Mouse (Mus musculus) midbrain, embryonic 10.5 days (tissue): ENCODE data around the gene Vmn1r221. TPM values are rescaled to one million over a fixed set of nuclear protein-coding genes. Genes with fewer than 3 reads are reported as not detected.
"Not testable (repeated sequence)": the region's sequence is repeated elsewhere in the genome, so short reads cannot be mapped to it uniquely, and the experiment has no call there.

ENCODE experiments used
- DNase-seq: peaks from one replicate; pipeline ENCODE4 v3.0.0-alpha.2; 2017; ENCODE audit warnings: low spot score
- H3K27ac ChIP-seq: fragments of 300-500 bp; sonication (generic); replicated peaks from 2 replicates; pipeline ENCODE4 v1.5.1; 2016; ENCODE audit warnings: mild to moderate bottlenecking
- H3K27me3 ChIP-seq: fragments of 300-500 bp; sonication (generic); 2 replicates; pipeline ENCODE4 v1.6.1; 2016; ENCODE audit warnings: low read depth, mild to moderate bottlenecking; ENCODE audit not compliant: poor library complexity, severe bottlenecking
- H3K36me3 ChIP-seq: fragments of 300-500 bp; sonication (generic); 2 replicates; pipeline ENCODE4 v1.6.1; 2016; ENCODE audit warnings: mild to moderate bottlenecking, moderate library complexity
- H3K4me1 ChIP-seq: fragments of 300-500 bp; sonication (generic); 2 replicates; pipeline ENCODE4 v1.6.1; 2016
- H3K4me3 ChIP-seq: fragments of 300-500 bp; sonication (generic); 2 replicates; pipeline ENCODE4 v1.5.1; 2016; ENCODE audit warnings: mild to moderate bottlenecking, moderate library complexity
- H3K9me3 ChIP-seq: fragments of 300-500 bp; sonication (generic); replicated peaks from 2 replicates; pipeline ENCODE4 v1.6.1; 2016; ENCODE audit warnings: mild to moderate bottlenecking
- WGBS: fragments of 180-500 bp; shearing (Covaris S2); methylation state at CpG from one replicate; pipeline ENCODE4 v1.1.7; 2016; 5-methylcytosine and 5-hydroxymethylcytosine counted together
- polyA plus RNA-seq: library from polyadenylated mRNA; unstranded; fragments of >200 nt; fragmentation: Nextera tagmentation; extraction: Ambion mirVana; gene quantifications from 2 replicates; pipeline ENCODE4 v1.2.1, GENCODE M21; 2016

The Vmn1r221 gene
- not detected in 2 replicates for polyA plus RNA-seq

GRCm38 (mm10) chr13:23213827-23214226, at the start of gene Vmn1r221:
Gene Vmn1r221, plus strand, starts transcription at chr13:23214127.
- WGBS, result 77% methylated on average over 2 of the region's 2 CpGs
- not testable (repeated sequence) for DNase-seq, H3K27ac ChIP-seq, H3K4me1 ChIP-seq, H3K9me3 ChIP-seq, H3K36me3 ChIP-seq, H3K4me3 ChIP-seq, H3K27me3 ChIP-seq

GRCm38 (mm10) chr13:23166471-23166870, 47.5 kb upstream of the Vmn1r221 start:
- not testable (repeated sequence) for H3K36me3 ChIP-seq, DNase-seq, H3K4me1 ChIP-seq, H3K9me3 ChIP-seq, H3K4me3 ChIP-seq, H3K27me3 ChIP-seq, H3K27ac ChIP-seq
- WGBS, result 85% methylated on average over 4 of the region's 4 CpGs

DNA sequence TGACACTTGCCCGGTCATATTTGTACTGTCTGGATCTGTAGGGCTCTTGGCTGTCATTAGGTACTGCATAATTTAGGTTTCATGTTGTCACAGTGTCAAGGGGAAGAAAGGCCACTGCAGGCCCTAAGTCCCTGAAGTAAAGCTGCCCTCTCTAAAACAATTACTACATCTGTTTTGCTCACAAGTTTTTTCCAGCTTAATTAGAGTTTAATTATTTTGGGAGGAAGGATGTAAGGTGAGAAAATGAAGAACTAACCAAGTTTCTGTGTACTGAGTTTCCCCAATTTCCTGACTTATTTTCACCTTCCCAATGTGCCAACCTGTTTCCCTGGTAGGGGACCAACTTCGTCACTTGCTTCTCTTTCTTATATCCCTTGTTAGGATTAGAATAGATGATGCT, 26.1 kb upstream of the Vmn1r221 start, which contains the start of gene Vmn1r220:
TSS of gene Vmn1r220 (minus strand) at position 101 of the 400 bp plus-strand sequence.
- no peaks in the 10 kb centered on the region for H3K36me3 ChIP-seq
- DNase-seq, result no peak
- no peaks in the 10 kb centered on the region for H3K27me3 ChIP-seq
- H3K4me1 ChIP-seq, result no peaks in the 10 kb centered on the region
- H3K27ac ChIP-seq, result no peak within 1 kb of the TSS
- no peaks in the 10 kb centered on the region for H3K9me3 ChIP-seq
- WGBS, result 89% methylated on average over 2 of the region's 2 CpGs
- no peak within 1 kb of the TSS for H3K4me3 ChIP-seq

DNA sequence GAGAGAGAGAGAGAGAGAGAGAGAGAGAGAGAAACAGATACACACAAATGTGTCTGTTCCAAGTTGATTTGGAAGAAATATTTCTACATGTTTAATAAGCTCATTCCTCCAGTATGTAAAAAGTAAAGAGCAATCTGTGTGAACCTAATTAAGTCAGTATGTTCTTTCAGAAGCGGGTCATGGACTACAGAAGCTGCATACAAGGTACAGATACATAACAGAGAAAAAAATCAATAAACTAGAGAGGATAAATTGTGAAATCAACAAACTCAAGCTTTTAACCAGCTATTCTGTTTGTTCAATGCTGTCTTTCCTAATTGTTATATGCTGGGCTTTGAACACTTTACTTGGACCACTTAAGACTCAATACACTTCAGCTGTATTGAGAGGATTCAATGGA, 10.0 kb upstream of the Vmn1r221 start:
- H3K27me3 ChIP-seq, H3K36me3 ChIP-seq, H3K27ac ChIP-seq, H3K4me3 ChIP-seq, H3K9me3 ChIP-seq, DNase-seq, H3K4me1 ChIP-seq: not testable (repeated sequence)
- 70% methylated on average over 1 of the region's 1 CpGs for WGBS

GRCm38 (mm10) chr13:23235847-23236246, 21.9 kb downstream of the Vmn1r221 start, which contains the start of gene Vmn1r222:
Gene Vmn1r222, minus strand, starts transcription at chr13:23235947.
- not testable (repeated sequence) for DNase-seq, H3K27me3 ChIP-seq, H3K4me1 ChIP-seq, H3K9me3 ChIP-seq, H3K36me3 ChIP-seq, H3K27ac ChIP-seq, H3K4me3 ChIP-seq

DNA sequence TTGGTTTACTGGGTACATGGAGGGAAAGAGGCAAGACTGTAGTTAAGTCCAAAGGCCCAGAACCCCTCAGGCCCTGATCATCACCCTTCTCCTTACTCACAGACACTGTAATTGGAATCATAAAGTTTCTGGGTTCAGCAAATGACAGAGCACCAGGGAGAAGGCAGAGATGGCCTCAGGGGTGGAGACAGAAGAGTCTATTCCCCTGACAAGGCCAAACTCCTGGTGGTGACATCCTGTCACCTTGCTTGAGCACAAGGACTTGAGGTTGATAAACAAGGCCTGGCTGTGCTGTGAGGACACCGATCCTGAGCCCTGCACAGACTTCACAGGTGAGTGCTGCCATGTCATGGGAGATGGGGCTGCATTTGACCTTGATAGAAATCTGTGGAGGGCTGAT, 32.9 kb downstream of the Vmn1r221 start, which contains the start of gene Vmn1r223:
TSS of gene Vmn1r223 (plus strand) at position 301 of the 400 bp plus-strand sequence.
- 89% methylated on average over 1 of the region's 1 CpGs for WGBS
- not testable (repeated sequence) for DNase-seq, H3K9me3 ChIP-seq, H3K36me3 ChIP-seq, H3K4me1 ChIP-seq, H3K27me3 ChIP-seq, H3K27ac ChIP-seq, H3K4me3 ChIP-seq

GRCm38 (mm10) chr13:23258546-23259048, 44.7 kb downstream of the Vmn1r221 start:
- Histone ChIP-seq H3K4me3 (no peak overlapping the region), H3K27me3 (no peaks in the 10 kb centered on the region), H3K27ac (no peak overlapping the region), H3K4me1 (no peaks in the 10 kb centered on the region), H3K9me3 (no peaks in the 10 kb centered on the region), H3K36me3 (no peaks in the 10 kb centered on the region)
- DNase-seq, result no peak
- 88% methylated on average over 2 of the region's 2 CpGs for WGBS

DNA sequence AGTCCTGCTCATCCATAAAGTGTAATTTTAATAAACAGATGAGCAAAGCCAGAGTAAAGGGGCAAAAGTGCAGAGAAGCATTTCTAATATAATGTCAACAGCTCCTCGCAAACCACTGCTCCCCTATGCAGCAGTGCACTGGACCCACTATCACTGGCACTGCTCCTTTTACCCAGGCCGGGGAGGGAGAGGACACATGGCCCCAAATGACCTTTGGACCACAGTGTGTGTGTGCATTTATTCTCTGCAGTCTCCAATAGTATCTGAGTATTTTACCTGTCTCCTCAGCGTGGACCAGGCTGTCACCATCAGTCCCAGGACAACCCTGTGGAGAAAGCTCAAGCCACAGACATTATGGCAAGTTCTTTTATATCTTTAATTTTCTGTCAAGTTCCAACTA, 54.7 kb downstream of the Vmn1r221 start:
- H3K9me3 ChIP-seq, H3K4me1 ChIP-seq, DNase-seq, H3K4me3 ChIP-seq, H3K27ac ChIP-seq, H3K36me3 ChIP-seq, H3K27me3 ChIP-seq: not testable (repeated sequence)
- WGBS, result 84% methylated on average over 3 of the region's 3 CpGs

DNA sequence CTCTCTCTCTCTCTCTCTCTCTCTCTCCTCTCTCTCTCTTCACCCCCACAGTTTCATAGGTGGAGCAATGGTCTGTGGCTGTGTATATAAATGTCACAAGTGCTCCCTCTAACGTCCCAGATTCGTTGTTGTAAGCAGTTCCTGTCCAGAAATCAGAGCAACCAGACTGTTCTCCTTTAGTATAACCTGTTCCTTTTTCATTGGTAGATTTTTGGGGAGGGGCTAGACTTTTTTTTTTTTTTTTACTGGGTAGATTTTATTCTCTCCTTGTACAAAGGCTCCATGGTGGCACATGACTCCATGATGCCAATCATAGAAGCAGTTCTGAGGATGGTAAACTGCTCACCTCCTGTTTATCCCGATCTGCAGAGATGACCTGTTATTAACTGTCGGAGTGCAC, 55.2 kb downstream of the Vmn1r221 start:
- H3K4me3 ChIP-seq, result not testable (repeated sequence)

GRCm38 (mm10) chr13:23269681-23270080, 55.8 kb downstream of the Vmn1r221 start:
- DNase-seq, result peak; percentile 28
- 34% methylated on average over 11 of the region's 11 CpGs for WGBS
- Histone ChIP-seq H3K27ac (no peak overlapping the region), H3K9me3 (no peaks in the 10 kb centered on the region), H3K27me3 (no peaks in the 10 kb centered on the region), H3K4me1 (peaks cover 10% of the 10 kb centered on the region; the same call in 1 of the 2 replicates), H3K4me3 (peak overlapping the region; percentile 55), H3K36me3 (no peaks in the 10 kb centered on the region)

More for the DNA sequence above, 55.2 kb downstream of the Vmn1r221 start:
- 47% methylated on average over 4 of the region's 4 CpGs for WGBS
- not testable (repeated sequence) for H3K27me3 ChIP-seq, H3K36me3 ChIP-seq, H3K27ac ChIP-seq, H3K9me3 ChIP-seq, H3K4me1 ChIP-seq, DNase-seq

GRCm38 (mm10) chr13:23270321-23271101, 56.6 kb downstream of the Vmn1r221 start:
- H3K36me3 ChIP-seq, result no peaks in the 10 kb centered on the region
- H3K27ac ChIP-seq, result peak overlapping the region; percentile 52; the same call in 1 of the 2 replicates
- H3K9me3 ChIP-seq, result no peaks in the 10 kb centered on the region
- peaks cover 10% of the 10 kb centered on the region; the same call in 1 of the 2 replicates for H3K4me1 ChIP-seq
- peak overlapping the region; percentile 55 for H3K4me3 ChIP-seq
- WGBS, result 2% methylated on average over 34 of the region's 34 CpGs
- peak; percentile 78 for DNase-seq
- no peaks in the 10 kb centered on the region for H3K27me3 ChIP-seq
